Mouse (Mus musculus) gonadal fat pad, adult 2 months (tissue): ENCODE results near the gene Xirp1. TPM values are rescaled to one million over a fixed set of nuclear protein-coding genes. Genes with fewer than 3 reads are reported as not detected.

ENCODE experiments used
- DNase-seq: peaks from one replicate; pipeline ENCODE4 v3.0.0-alpha.2; 2012; ENCODE audit warnings: low read depth
- polyA plus RNA-seq: library from polyadenylated mRNA; depleted of rRNA; stranded (reverse); fragments of >200 nt; gene quantifications from 2 replicates; pipeline ENCODE4 v1.2.3, GENCODE M21; 2012; rRNA removed

Gene Xirp1
- polyA plus RNA-seq: 0.14 and 0.26 TPM in 2 replicates

DNA sequence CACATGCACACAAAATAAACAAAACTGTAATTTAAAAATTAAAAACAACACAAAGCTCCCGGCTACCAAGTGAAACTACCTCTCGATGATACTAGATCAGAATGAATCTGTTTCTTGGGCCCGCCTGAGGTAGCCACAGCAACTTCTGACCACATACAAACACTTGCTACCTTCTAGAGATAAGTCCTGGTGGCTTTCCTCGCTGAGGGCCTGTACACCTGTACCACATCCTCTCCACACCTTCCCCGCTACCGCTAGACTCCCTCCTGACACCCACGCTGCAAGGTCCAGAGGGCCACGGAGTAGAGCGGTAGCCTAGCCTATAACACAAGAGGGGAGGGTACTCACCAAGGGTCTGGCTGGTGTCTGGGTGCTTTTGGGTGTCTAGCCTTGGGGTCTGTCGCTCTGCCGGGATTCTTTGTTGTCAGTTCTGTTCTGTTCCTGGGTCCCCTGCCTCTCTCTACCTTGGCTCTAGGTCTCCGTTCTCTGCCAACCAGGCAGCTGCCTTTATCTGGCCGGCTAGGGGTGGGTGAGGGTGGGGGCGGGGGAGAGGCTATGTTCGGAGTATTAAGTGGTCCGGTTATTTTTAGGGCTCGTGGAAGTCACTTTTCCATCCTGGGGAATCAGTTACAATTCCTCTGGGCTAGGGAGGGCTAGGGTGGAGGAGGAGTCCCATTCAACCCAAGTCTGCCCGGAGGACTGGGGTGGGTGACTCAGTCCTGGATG lies at the start of gene Xirp1:
Gene Xirp1 (minus strand): TSS at position 513 of the 726 bp plus-strand sequence.
- DNase-seq: no peak

DNA sequence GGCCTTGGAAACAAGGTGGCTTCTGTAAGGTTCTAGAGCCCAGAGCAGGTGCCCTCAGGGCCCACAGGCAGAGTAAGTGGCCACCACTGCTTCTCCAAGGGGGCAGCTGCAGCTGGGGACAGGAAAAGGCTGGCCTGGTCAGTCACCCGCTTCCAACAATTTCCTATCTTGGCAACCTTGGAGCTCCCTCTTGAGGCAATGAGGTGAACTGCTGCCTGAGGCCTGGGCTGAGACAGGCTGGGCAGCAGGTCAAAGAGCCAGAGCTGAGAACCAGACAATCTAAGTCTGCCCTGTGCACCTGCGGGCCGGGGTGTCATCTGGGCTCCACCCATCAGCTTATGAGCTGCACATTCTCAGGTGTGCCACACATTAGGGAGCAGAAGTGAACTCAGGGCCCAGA lies 49.8 kb upstream of the Xirp1 start:
- no peak for DNase-seq

DNA sequence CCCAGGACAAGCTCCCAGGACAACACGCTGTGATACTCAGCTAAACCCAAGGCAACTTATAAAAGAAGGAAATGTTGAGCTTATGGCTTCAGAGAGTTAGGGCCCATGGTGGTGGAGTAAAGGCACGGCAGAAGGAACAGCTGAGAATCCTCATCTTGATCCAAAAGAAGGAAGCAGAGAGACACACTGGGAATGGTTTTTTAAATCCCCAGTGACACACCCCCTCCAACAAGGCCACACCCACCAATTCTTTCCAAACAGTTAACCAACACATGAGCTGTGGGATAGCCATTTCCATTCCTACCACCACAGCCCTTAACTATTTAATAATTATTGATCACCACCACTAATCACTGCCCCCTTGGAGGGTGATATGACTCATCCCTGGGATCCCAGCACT lies 47.9 kb upstream of the Xirp1 start:
- DNase-seq: no peak

DNA sequence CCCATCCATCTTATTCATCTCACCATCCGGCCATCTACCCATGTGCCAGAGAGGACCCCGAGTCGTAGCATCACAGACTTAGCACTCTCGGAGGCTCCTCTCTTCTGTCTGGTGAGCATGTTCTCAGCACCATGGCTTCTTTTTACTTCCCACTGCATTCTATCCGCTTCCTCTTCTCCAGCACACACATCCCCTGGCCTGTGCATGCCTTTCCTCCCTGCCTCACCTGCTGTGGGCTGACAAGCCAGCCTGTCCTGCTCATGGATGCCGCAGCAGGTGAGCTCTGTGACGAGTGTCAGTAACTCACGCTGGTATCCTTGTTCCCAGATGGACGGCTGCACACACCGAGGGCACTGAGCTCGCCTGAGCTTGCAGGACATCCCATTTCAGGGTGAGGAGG lies 46.4 kb upstream of the Xirp1 start, which contains the start of gene Cx3cr1:
Gene Cx3cr1 (minus strand): TSS at position 101 of the 400 bp plus-strand sequence.
- DNase-seq: no peak

DNA sequence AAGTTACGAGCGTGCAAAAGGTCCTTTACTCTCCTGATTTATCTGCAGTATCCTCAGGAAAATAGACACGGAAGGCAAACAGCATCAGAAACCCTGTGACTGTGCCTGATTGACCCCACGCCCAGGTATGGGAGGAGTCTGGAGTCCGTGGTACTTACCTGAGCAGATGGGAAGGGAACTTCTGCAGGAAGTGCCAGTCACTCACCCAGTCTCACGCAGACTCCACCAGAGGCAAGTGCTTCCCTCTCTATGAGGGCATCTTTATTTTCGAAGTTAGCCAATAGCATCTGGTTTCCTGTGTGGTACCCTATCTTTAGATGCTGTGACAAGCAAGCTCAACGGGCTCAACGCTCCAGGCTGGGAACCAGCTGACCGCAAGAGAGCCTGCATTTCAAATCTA lies 44.6 kb upstream of the Xirp1 start:
- no peak for DNase-seq

DNA sequence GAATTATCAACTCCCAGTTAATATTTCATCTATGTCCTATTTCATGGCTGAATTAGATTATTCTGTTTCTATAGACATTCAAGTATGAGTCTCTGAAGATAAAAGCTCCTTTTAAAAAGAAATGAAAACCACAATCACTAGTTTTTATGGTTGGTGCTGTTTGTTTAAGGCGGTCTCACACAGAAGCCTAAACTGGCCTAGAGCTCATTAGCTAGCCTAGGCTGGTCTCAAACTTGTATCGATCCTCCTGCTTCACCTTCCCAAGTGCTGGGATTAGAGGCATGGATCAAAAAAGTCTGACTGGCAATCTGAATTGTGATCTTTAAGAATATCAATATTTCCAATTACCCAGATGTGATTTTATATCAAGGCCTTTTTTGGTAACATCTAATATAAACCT lies 44.2 kb upstream of the Xirp1 start:
- DNase-seq: no peak

DNA sequence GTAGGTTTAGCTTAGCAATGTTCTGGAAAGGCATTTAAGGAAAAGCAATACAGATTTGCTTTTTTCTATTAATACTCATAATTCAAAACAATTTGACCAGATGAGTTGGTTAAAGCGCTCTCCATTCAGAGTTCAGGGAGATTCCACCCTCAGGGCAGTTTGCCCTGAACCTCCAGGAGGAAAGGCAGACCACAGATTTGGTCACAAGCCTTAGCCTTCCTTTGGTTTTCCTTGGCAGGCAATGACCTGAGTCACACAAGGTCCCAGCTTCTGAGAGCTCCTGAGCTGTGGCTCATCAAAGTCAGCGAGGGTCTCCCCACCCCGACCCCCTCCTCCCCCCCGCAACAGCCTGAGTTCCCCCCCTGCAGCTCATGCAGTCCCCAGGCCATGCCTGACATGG lies 40.9 kb upstream of the Xirp1 start:
- no peak for DNase-seq

DNA sequence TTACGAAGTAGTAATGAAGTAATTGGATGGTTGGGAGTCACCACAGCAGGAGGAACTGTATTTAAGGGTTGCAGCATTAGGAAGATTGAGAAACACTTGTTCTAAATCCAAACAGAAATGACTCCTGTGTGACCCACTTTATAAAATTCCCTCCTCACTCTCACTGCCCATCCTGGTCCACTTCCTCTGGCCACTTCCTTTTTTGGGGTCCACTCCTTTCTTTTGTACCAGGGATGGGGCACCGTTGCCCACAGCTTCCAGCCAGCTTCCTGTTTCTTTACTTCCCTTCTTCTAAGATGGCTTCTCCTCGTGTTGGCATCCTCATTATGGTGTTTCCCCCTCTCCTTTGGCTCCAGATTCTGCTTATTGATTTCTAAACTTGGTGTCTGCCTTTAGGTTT lies 35.3 kb upstream of the Xirp1 start:
- no peak for DNase-seq

DNA sequence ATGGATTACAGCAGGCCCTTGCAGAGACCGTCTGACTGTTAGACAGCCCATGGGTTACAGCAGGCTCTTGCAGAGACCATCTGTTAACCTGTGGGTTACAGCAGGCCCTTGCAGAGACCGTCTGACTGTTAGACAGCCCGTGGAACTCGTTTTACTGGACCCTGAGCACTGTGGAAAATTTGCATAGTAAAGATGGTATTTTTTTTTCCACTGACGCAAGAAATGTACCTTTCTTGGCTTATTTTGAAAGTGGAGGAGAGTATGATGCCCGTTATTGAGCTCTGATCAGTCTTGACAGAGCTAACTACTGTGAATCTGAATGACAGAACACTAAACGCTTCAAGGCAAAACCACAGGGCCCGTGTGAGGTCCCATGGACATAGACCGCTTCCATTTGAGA lies 32.8 kb upstream of the Xirp1 start:
- DNase-seq: no peak

DNA sequence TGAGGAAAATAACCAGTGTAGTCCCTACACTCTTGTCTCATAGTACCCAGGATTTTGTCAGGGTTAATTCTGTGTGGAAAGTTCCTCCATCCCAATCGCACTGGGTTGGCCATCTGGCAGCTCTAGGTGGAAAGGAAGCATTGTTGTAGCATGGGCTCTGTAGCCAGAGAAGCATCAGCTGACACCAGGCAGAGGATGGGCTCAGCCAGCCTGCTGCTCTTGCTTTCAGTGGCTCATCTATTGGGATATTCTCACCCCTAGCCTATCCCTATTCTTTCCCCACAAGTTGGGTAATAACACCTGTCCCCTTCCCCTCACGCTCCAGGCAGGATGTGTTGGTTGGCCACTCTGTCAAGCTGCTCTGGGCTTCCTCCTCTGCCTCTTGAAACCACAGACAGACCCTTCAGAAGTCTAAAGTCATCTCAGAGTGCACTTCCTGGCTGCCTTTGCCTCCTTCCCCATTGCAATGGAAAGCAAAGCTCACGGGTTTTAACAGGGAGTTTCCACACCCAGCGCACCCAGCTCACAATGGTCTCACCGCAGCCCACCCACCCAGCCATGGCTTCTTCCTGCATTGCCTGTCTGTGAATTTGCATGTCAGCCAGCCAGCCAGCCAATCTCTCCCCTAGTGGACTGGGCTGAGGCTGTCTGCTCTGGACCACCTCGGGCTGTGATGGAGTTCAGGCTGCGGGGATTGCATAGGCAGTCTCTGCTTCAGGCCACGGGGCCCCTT lies 31.3 kb upstream of the Xirp1 start:
- no peak for DNase-seq

DNA sequence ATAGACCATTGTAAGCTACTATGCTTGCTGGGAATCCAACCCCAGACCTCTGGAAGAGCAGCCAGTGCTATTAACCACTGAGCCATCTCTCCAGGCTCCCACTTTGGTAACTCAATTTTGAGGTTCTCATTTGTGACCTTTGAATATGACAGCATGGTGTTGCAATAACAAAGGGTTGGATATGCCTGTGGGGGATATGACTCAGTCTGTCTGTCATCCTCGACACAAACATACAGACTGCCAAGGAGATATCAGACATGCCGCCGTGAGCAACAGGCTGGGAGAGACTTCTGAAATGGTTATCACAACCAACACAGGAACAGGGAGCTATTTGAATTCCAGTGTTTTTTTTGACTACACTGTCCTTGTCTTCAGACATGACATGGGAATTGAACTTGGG lies 26.0 kb upstream of the Xirp1 start:
- DNase-seq: no peak

DNA sequence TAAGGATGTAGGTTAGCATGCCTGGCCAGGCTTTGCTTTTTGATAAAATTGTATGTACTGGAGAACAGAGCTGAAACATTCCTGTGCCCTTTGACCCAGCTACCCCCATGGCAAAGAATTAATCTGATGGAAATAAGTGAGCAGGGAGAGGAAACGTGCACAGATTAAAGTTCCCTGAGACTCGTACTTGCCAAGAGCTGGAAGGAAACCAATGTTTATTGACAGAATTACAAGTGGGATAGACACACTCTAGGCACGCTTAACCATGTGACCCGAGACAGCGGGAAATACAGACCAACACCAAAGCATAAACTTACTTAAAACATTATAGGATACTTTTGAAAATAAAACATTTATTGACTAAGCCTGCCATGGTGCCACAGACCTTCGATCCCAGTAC lies 25.1 kb upstream of the Xirp1 start:
- DNase-seq: no peak

DNA sequence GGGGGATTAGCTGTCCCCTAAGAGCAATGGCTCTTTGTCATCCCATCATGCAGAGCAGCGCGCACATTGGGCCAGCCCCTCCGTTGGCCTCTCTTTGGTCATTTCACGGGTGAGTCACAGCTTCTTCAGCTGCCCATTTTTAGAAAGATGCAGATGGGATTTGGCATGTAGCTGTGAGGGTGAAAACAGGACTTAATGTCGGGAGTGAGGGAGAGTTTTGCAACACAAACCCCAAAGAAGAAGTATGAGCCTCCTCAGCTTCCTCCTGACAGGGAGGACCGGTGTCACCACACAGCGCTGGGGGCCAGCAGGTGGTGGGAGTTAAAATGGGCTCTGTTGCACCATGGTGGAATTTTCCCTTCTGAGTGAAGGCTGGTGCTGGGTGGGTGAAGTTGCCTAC lies 19.7 kb upstream of the Xirp1 start:
- no peak for DNase-seq

DNA sequence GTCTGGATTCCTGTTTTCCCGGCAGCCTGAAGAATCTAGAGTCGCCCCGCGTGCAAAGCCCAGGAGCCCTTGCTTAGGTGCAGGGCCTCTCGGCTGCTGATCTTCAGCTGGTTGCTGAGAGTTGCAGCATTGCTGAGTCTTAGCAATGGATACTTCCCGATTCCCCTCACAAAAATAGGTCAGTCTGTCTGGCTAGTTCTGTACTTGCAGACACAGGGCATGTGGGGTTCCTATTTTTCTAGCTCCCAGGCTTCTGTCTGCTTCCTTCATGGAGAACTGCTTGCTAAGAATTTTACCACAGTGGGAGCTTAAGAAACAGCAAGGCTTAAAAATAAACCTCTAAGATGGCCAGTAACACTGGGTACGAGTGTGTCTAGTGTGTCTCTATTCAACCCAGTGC lies 14.0 kb upstream of the Xirp1 start:
- DNase-seq: no peak

DNA sequence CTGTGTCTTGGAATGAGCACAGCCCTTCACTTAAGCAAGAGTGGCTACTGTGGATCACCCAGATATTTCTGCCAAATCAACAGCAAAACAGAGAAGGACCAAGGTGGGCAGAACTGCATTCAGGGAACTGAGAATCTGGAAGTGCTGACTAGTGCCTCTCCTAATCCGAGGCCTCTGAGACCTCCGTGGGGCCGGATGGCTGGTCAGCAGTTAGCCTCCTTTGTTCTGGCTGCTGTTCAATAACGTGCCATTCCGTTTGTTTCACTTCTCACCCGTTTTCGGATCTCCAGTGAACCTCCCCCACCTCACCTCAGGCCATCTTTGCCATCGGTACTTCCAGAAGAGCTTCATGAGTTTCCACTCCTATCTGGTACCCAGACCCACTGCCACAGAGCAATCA lies 11.0 kb upstream of the Xirp1 start:
- no peak for DNase-seq

DNA sequence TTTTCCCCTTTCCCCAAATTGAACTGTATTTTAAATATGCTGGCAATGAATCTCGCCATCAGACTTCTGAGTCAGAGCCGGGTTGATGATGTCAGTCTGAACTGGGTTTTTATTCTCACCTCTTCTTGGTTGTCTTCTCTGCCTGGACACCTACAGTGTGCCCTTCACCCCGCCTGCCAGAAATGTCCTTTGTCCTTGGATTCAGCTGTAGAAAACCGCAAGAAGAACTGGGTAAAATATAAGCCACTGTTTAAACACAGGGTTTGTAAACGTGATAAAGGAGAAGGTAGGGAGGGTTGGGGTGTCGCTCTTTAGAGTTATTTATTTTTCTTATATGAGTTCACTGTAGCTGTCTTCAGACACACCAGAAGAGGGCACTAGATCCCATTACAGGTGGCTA lies 9.3 kb upstream of the Xirp1 start:
- no peak for DNase-seq

DNA sequence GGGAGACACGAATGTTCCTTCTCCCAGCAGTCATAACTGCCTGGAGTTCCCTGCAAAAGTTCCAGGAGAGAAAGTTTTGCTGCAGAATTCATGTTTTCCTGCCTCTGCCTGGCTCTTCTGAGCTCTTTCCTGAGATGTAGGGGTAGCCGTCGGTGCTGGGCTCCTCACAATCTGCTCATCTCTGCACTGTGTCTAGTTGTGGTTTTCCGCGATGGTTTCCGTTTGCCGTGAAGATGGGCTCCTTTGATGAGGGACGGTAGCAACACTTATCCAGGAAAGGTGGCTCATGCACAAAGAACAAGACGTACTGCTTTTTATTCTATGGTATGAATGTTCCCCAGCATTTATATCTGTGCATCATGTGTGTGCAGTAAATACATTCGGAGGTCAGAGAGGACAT lies 7.0 kb upstream of the Xirp1 start:
- DNase-seq: no peak

DNA sequence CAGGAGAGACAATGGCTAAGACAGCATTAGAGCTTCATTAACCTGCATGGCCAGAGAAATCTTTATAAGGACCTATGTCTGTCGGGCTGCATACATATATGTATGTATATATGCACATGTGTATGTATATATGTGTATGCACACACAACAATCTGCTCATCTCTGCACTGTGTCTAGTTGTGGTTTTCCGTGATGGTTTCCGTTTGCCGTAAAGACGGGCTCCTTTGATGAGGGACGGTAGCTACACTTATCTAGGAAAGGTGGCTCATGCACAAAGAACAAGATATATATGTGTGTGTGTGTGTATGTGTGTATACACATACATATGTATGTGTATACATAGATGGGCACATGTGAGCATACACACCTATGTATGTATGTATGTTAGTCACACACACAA lies 6.5 kb upstream of the Xirp1 start:
- DNase-seq: no peak

DNA sequence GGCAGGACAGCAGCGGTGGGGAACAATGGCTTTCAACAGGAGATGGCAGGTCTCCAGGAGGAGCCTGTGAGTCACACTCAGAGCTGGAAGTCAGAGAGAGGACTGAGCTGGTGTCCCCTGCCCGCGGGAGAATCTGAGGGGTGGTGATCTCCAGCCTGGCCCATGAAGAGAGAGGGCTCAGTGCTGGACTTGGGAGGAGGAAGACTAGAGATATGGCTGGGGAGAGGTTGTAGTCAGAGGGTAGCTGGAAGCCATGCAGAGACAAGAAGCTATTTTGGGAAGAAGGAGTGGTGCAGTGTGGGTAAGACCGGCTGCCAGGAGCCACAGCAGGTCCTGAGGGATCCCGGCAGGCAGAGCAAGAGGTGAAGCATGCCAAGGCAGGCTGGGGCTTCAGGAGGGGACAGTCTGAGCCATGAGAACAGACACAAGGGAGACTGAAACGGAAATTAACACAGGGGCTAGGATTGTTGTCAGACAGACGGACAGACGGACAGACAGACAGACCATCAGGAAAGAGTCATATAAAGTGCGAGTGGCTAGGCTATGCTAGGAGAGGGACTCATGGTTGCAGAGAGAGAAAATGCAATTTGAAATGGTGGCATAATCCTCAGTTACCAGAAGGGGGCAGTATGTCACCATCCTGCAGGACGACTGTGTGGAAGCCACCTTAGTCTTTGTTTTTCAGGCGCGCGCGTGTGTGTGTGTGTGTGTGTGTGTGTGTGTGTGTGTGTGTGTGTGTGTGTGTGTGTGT lies 4.2 kb upstream of the Xirp1 start:
- DNase-seq: no peak

DNA sequence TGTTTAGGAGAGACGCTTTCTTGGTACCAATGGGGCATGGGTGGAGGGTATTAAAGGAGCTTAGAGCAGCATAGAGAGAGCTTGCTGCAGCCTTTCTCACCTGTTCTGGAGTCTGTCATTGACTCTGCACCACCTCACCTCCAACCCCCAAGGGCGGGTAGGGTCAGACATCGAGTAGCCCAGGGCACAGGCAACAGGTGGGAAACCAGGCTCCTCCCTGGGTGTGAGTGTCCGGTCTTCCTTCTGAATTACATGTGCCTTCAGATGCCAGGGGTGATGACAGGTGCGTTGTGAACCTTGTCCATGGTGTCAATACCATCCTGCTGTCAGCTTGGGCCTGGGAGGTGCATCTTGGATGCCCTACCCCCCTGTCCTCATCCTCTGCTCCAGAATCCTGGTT lies 1.2 kb upstream of the Xirp1 start:
- no peak for DNase-seq

DNA sequence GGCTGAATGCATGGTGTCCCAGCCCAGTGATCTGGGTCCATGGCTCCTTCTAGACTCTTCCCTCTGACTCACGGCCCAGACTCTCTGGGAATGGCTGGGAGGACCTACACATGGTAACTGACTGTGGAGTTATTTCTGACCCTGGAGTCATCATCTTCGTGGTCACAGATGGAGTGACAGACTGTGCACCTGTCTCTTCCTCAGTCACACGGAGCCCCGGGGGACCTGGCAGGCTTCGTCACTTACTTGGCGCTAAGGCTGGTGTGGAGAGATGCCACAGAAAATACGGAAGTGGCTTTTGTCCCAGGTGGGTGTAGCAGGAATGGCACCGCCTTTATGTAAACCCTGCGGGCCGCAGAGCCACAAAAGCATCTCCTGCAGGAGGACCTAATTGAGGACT lies 773 bp upstream of the Xirp1 start:
- DNase-seq: no peak

DNA sequence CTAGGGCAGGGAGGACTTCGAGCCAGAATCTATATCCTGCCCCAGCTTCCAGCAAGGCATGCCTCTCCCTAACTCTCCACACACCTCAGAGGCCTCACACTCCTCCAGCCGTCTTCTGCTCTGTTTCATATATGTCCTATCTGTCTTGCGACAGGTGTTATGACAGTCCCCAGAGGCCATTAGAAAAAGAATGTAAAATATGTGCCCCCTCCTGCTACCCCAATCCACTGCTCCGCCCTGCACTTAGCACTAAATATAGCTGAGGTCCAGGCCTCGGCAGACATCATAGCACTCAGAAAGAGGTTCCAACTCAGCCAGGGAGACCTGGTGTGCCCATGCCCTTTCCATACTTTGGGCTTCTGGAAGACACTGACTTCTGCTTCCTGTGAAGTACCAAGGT lies 2.2 kb downstream of the Xirp1 start:
- DNase-seq: no peak
